Mouse (Mus musculus) thymus, adult 2 months (tissue): ENCODE measurements around the gene Gm17606. TPM values are rescaled to one million over a fixed set of nuclear protein-coding genes. Genes with fewer than 3 reads are reported as not detected.

Source experiments
- DNase-seq: peaks from one replicate; pipeline ENCODE4 v3.0.0; 2021
- H3K27ac ChIP-seq: fragments of 200-500 bp; 2 replicates; pipeline ENCODE4 v1.5.1; 2012; ENCODE audit warnings: low read length, control low read depth; ENCODE audit not compliant: control insufficient read depth, insufficient read depth
- H3K27me3 ChIP-seq: fragments of 200-500 bp; 2 replicates; pipeline ENCODE4 v1.6.1; 2012; ENCODE audit warnings: mild to moderate bottlenecking, low read length, moderate library complexity, mixed read lengths; ENCODE audit not compliant: control insufficient read depth, insufficient read depth
- H3K36me3 ChIP-seq: fragments of 200-500 bp; 2 replicates; pipeline ENCODE4 v1.6.1; 2012; ENCODE audit warnings: mild to moderate bottlenecking, low read length, moderate library complexity; ENCODE audit not compliant: control insufficient read depth, insufficient read depth
- H3K4me1 ChIP-seq: fragments of 200-500 bp; replicated peaks from 2 replicates; pipeline ENCODE4 v1.6.1; 2012; ENCODE audit warnings: low read length; ENCODE audit not compliant: control insufficient read depth, insufficient read depth
- H3K4me3 ChIP-seq: fragments of 200-500 bp; 2 replicates; pipeline ENCODE4 v1.5.1; 2012; ENCODE audit warnings: mild to moderate bottlenecking, low read length, control low read depth, moderate library complexity; ENCODE audit not compliant: control insufficient read depth, insufficient read depth
- CTCF ChIP-seq: fragments of 200-500 bp; IDR thresholded peaks from 2 replicates; pipeline ENCODE4 v1.5.1; 2012; ENCODE audit warnings: mild to moderate bottlenecking, control low read depth, low read length, moderate library complexity, borderline replicate concordance; ENCODE audit not compliant: control insufficient read depth, poor library complexity, insufficient read depth; ENCODE audit errors: extremely low read depth
- POLR2A ChIP-seq: fragments of 200-500 bp; IDR thresholded peaks from 2 replicates; pipeline ENCODE4 v1.6.1; 2012; ENCODE audit warnings: mild to moderate bottlenecking, low read length, control low read depth, moderate library complexity; ENCODE audit not compliant: control insufficient read depth, poor library complexity, insufficient read depth; ENCODE audit errors: extremely low read depth
- WGBS: fragments of 180-500 bp; shearing (Covaris S2); methylation state at CpG from one replicate; pipeline ENCODE4 v1.1.7; 2018; 5-methylcytosine and 5-hydroxymethylcytosine counted together
- polyA plus RNA-seq: library from polyadenylated mRNA; depleted of rRNA; stranded (reverse); fragments of >200 nt; gene quantifications from 2 replicates; pipeline ENCODE4 v1.2.3, GENCODE M21; 2012

Gene Gm17606
- polyA plus RNA-seq, 1 experiment = not detected

DNA sequence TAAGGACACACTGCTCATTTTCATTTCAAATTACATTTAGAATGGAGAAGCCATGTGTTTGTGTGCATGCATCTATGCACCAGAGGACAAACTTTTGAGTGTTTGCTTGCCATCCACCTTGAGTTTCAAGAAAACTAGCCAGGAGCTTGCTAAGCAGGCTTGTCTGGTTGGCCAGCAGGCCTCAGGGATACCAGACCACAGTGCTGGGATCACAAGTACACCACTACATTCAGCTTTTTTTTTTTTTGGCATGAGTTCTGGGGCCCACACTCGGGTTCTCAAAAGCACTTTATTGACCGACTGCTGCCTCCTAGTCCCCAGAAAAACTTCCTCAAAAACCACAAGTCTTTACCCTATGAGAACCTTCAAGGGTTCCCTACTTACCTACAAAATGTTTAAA is 33.6 kb downstream of the Gm17606 start:
- TF ChIP-seq CTCF (no peak), POLR2A (no peak)
- Histone ChIP-seq H3K27ac (no peak overlapping the region), H3K27me3 (no peaks in the 10 kb centered on the region), H3K36me3 (peaks cover 59% of the 10 kb centered on the region), H3K4me3 (no peak overlapping the region), H3K4me1 (no peaks in the 10 kb centered on the region; the same call in 1 of the 2 replicates)
- 38% methylated on average over 2 of the region's 2 CpGs for WGBS
- DNase-seq = no peak

- DNase-seq = no peak
- TF ChIP-seq POLR2A = no peak
- TF ChIP-seq CTCF = no peak
- no peaks in the 10 kb centered on the region; the same call in 1 of the 2 replicates for H3K4me1 ChIP-seq
- H3K4me3 ChIP-seq = no peak overlapping the region
- no peaks in the 10 kb centered on the region for H3K27me3 ChIP-seq
- peaks cover 67% of the 10 kb centered on the region for H3K36me3 ChIP-seq
- 97% methylated on average over 5 of the region's 5 CpGs for WGBS
- no peak overlapping the region for H3K27ac ChIP-seq
Observed at GRCm38 (mm10) chr14:54676290-54676689, 35.5 kb downstream of the Gm17606 start.

DNA sequence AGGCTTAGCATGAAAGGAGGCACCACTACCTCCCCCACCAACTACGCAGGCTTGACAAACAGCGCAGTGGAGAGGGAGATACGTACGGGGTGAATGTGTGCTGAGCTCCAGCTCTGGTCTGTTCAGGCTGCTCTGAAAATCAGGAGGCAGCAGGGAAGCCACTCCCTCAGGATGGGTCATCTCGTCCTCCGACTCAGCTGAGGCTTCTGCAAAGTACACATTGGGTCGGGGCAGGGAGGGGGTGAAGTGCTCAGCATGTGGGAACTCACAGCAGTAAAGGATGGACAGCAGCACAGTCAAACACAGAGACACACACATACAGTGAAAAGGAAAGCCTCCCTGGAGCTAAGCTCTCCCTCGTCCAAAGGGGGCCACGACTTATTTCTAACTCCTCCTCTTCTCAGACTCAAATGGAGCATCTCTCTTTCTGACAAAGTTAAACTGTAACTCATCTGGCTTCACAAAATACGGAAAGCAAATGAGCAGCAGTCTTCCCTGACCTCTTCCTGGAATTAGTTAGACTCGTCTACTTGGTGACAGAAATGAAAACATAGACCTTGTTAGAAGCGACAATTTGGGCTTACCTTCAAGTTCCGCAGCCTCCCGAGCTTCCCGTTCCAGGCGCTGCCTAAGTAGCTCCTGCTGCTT is 38.0 kb downstream of the Gm17606 start:
- Histone ChIP-seq H3K4me1 (peaks cover 3% of the 10 kb centered on the region), H3K4me3 (no peak overlapping the region), H3K36me3 (peaks cover 69% of the 10 kb centered on the region), H3K27me3 (no peaks in the 10 kb centered on the region), H3K27ac (no peak overlapping the region)
- WGBS = 96% methylated on average over 16 of the region's 16 CpGs
- no peak for TF ChIP-seq CTCF
- no peak for TF ChIP-seq POLR2A
- DNase-seq = no peak

GRCm38 (mm10) chr14:54682396-54682795 is 41.6 kb downstream of the Gm17606 start:
- H3K27me3 ChIP-seq = no peaks in the 10 kb centered on the region
- H3K4me3 ChIP-seq = no peak overlapping the region
- peaks cover 38% of the 10 kb centered on the region for H3K36me3 ChIP-seq
- H3K27ac ChIP-seq = no peak overlapping the region
- TF ChIP-seq POLR2A = no peak
- TF ChIP-seq CTCF = no peak
- DNase-seq = peak; percentile 27
- peaks cover 3% of the 10 kb centered on the region; the same call in 1 of the 2 replicates for H3K4me1 ChIP-seq
- 67% methylated on average over 3 of the region's 3 CpGs for WGBS

DNA sequence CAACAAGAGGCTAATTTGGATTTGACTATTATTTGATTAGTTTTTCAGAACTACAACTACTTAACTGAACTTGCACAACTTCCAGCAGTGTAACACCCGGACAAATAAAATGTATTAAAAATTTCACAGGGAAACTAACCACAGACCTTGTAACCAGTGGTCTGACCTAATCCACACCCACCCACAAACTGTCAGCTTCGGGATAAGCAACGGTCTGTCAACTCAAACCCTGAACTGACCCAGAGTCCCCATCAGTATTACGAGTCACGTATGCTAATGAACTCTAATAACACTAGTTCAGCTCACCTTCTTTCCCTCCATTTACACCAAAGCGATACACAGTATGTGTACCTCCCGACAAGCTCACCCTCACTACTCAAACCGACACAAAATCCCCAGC is 44.7 kb downstream of the Gm17606 start:
- H3K4me1 ChIP-seq = peaks cover 3% of the 10 kb centered on the region; the same call in 1 of the 2 replicates
- no peak overlapping the region for H3K27ac ChIP-seq
- no peaks in the 10 kb centered on the region for H3K27me3 ChIP-seq
- 3% methylated on average over 8 of the region's 8 CpGs for WGBS
- H3K36me3 ChIP-seq = peaks cover 22% of the 10 kb centered on the region
- no peak overlapping the region; the same call in 1 of the 2 replicates for H3K4me3 ChIP-seq
- no peak for TF ChIP-seq CTCF
- no peak for TF ChIP-seq POLR2A
- DNase-seq = no peak

GRCm38 (mm10) chr14:54686063-54686521 is 45.3 kb downstream of the Gm17606 start, which contains the start of gene 1700123O20Rik:
1700123O20Rik (plus strand) TSS chr14:54686216.
- H3K27ac ChIP-seq = peak within 1 kb of the TSS; percentile 74
- WGBS = under 1% methylated on average over 41 of the region's 41 CpGs
- peak; percentile 83 for DNase-seq
- peaks cover 28% of the 10 kb centered on the region for H3K36me3 ChIP-seq
- TF ChIP-seq POLR2A = no peak
- TF ChIP-seq CTCF = no peak
- H3K27me3 ChIP-seq = no peaks in the 10 kb centered on the region
- H3K4me1 ChIP-seq = peaks cover 3% of the 10 kb centered on the region; the same call in 1 of the 2 replicates
- peak within 1 kb of the TSS; percentile 94 for H3K4me3 ChIP-seq
